Mouse (Mus musculus): Measurements from ENCODE around the gene Tnrc6c.

GRCm38 (mm10) chr11:117608976-117609375 is 45.1 kb upstream of the Tnrc6c start:
- TF ChIP-seq CTCF (IDR thresholded peaks at IDR 0.05) (no peak), EP300 (IDR thresholded peaks at IDR 0.05; ENCODE audit: insufficient read depth, low read depth, low read length) (no peak), POLR2A (IDR thresholded peaks at IDR 0.05; ENCODE audit: insufficient read depth, low read depth, low read length) (no peak)

Data from heart, adult 2 months (tissue).